Mouse (Mus musculus) liver, postnatal 0 days (tissue): ENCODE measurements around the gene Atf7ip.

Experiments
- CTCF ChIP-seq: sonication (generic); IDR thresholded peaks from 2 replicates; pipeline ENCODE4 v1.5.1; 2016; ENCODE audit warnings: antibody characterized with exemption, low read depth
- EP300 ChIP-seq: IDR thresholded peaks from 2 replicates; pipeline ENCODE4 v1.6.1; 2016; ENCODE audit warnings: antibody characterized with exemption, low read depth, mild to moderate bottlenecking

- TF ChIP-seq EP300 (no peak), CTCF (no peak)
Observed at GRCm38 (mm10) chr6:136633154-136633553, 127.2 kb downstream of the Atf7ip start.
